Mouse (Mus musculus): ENCODE measurements around the gene Snx5. TPM values are rescaled to one million over a fixed set of nuclear protein-coding genes. Genes with fewer than 3 reads are reported as not detected.

Snx5 gene
- total and polyA plus RNA-seq, 3 experiments, result 21.4 to 185 (median 179) TPM

DNA sequence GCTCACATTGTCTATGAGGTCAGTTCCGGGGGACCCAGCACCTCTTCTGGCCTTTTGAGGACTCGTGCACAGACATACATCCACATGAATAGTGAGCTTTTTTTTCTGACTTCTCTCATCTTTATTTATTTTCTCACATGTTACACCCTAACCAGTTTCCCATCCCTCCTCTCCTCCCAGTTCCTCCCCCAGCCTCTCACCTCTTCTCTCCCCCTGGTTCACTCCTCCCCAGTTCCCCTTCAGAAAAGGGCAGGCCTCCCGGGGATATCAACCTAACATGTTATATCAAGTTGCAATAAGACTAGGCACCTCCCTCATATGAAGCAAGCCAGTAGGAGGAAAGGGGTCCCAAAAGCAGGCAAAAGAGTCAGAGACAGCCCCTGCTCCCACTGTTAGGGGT lies 9.9 kb upstream of the Snx5 start:
- no peak overlapping the region for H3K4me3 ChIP-seq (ENCODE audit: low read depth, low read length)
- ATAC-seq (ENCODE audit: extremely low read depth, insufficient number of reproducible peaks, low FRiP score, poor library complexity, severe bottlenecking) (no peak), DNase-seq (ENCODE audit: low spot score) (no peak)
- H3K9me3 ChIP-seq (replicated peaks), result no peaks in the 10 kb centered on the region
- TF ChIP-seq CTCF (IDR thresholded peaks at IDR 0.05; ENCODE audit: low read depth, low read length) (no peak), POLR2AphosphoS5 (IDR thresholded peaks at IDR 0.05; ENCODE audit: insufficient replicate concordance, low read depth, low read length) (no peak), TAL1 (conservative IDR thresholded peaks at IDR 0.05; ENCODE audit: low read depth, low read length) (no peak), GATA2 (IDR thresholded peaks at IDR 0.05; ENCODE audit: borderline replicate concordance, low read depth, low read length) (no peak), GATA1 (IDR thresholded peaks at IDR 0.05; ENCODE audit: borderline replicate concordance, low read length) (no peak)
- H3K27me3 ChIP-seq (ENCODE audit: insufficient read depth, low read length), result peaks cover 14% of the 10 kb centered on the region
- H3K36me3 ChIP-seq (replicated peaks), result peaks cover 46% of the 10 kb centered on the region
- H3K4me1 ChIP-seq (ENCODE audit: insufficient read depth, low read depth, low read length), result no peaks in the 10 kb centered on the region; the same call in 1 of the 2 replicates

DNA sequence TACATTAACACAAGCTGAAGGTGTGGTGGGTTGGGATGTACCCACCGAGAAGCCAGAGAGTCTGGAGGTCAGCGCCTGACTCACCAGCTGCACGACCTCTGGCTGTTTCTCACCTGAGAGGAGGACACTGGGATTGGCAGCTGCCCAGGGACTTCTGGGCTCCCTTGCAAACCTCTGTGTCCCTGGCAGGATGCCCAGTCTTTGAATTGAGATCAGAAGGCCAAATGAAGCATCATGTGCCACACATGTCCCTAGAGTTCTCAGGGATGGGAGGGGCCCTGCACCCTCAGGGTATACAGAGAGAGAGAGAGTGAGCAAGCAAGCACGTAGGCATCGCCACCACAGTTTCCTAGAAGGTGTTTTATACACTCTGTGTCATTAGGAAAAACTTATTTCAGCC lies 9.0 kb upstream of the Snx5 start:
- Histone ChIP-seq H3K9me3 (replicated peaks) (no peaks in the 10 kb centered on the region), H3K36me3 (replicated peaks) (peaks cover 53% of the 10 kb centered on the region), H3K4me3 (ENCODE audit: low read depth, low read length) (no peak overlapping the region), H3K27me3 (ENCODE audit: insufficient read depth, low read length) (peaks cover 9% of the 10 kb centered on the region), H3K4me1 (ENCODE audit: insufficient read depth, low read depth, low read length) (peaks cover 6% of the 10 kb centered on the region)
- TF ChIP-seq CTCF (IDR thresholded peaks at IDR 0.05; ENCODE audit: low read depth, low read length) (no peak), POLR2AphosphoS5 (IDR thresholded peaks at IDR 0.05; ENCODE audit: insufficient replicate concordance, low read depth, low read length) (no peak), GATA2 (IDR thresholded peaks at IDR 0.05; ENCODE audit: borderline replicate concordance, low read depth, low read length) (no peak), TAL1 (conservative IDR thresholded peaks at IDR 0.05; ENCODE audit: low read depth, low read length) (no peak), GATA1 (IDR thresholded peaks at IDR 0.05; ENCODE audit: borderline replicate concordance, low read length) (no peak)
- DNase-seq (ENCODE audit: low spot score) (no peak), ATAC-seq (ENCODE audit: extremely low read depth, insufficient number of reproducible peaks, low FRiP score, poor library complexity, severe bottlenecking) (no peak)

DNA sequence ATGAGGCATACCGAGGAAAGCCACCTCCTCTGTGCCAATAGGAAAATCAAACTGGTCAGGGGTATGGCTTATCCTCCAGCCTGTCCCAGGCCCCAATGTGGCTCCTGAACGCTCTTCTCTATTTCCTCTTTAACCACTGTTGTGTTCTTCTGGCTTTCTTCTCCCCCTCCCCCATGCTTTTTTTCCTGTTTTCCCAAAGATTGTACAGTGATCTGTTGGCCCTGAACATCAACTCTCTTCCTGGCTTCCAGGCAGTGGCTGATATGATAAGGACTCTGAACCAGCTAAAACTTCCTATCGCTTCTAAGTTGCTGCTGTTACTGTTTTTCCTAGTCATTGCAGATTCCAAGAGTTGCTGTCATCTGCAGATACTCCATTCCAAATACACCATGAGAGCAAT lies 6.2 kb upstream of the Snx5 start:
- TF ChIP-seq GATA1 (IDR thresholded peaks at IDR 0.05; ENCODE audit: borderline replicate concordance, low read length) (no peak), POLR2AphosphoS5 (IDR thresholded peaks at IDR 0.05; ENCODE audit: insufficient replicate concordance, low read depth, low read length) (no peak), CTCF (IDR thresholded peaks at IDR 0.05; ENCODE audit: low read depth, low read length) (no peak), TAL1 (conservative IDR thresholded peaks at IDR 0.05; ENCODE audit: low read depth, low read length) (no peak), GATA2 (IDR thresholded peaks at IDR 0.05; ENCODE audit: borderline replicate concordance, low read depth, low read length) (no peak)
- DNase-seq (ENCODE audit: low spot score) (no peak), ATAC-seq (ENCODE audit: extremely low read depth, insufficient number of reproducible peaks, low FRiP score, poor library complexity, severe bottlenecking) (no peak)
- H3K4me3 ChIP-seq (ENCODE audit: low read depth, low read length), result no peak overlapping the region
- no peaks in the 10 kb centered on the region for H3K9me3 ChIP-seq (replicated peaks)
- H3K4me1 ChIP-seq (ENCODE audit: insufficient read depth, low read depth, low read length), result peaks cover 27% of the 10 kb centered on the region
- H3K36me3 ChIP-seq (replicated peaks), result peaks cover 77% of the 10 kb centered on the region
- H3K27me3 ChIP-seq (ENCODE audit: insufficient read depth, low read length), result no peaks in the 10 kb centered on the region

DNA sequence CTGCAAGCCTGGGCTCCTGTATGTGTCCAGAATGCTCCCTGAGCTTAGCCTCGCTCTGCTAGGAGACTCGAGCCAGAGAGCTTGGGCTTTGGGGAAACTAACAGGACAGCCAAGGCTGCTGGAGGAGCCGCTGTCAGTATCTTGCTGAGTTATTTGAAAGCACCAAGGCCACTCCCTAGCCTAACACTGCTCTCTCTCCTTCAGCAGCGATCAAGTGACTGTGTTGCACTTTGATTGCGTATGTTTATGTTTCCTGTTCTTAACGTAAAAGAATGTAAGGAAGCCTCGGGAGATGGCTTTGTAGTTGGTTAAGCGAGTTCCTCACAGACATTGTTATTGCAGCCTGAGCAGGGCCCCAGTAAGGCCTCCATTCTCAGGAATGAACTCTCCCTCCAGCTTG lies 4.0 kb upstream of the Snx5 start:
- H3K27me3 ChIP-seq (ENCODE audit: insufficient read depth, low read length), result no peaks in the 10 kb centered on the region
- H3K9me3 ChIP-seq (replicated peaks), result no peaks in the 10 kb centered on the region
- peaks cover 31% of the 10 kb centered on the region for H3K4me1 ChIP-seq (ENCODE audit: insufficient read depth, low read depth, low read length)
- DNase-seq (ENCODE audit: low spot score), result no peak
- peaks cover 67% of the 10 kb centered on the region for H3K36me3 ChIP-seq (replicated peaks)
- no peak for ATAC-seq (ENCODE audit: extremely low read depth, insufficient number of reproducible peaks, low FRiP score, poor library complexity, severe bottlenecking)
- no peak overlapping the region; the same call in 1 of the 2 replicates for H3K4me3 ChIP-seq (ENCODE audit: low read depth, low read length)
- TF ChIP-seq CTCF (IDR thresholded peaks at IDR 0.05; ENCODE audit: low read depth, low read length), result no peak

DNA sequence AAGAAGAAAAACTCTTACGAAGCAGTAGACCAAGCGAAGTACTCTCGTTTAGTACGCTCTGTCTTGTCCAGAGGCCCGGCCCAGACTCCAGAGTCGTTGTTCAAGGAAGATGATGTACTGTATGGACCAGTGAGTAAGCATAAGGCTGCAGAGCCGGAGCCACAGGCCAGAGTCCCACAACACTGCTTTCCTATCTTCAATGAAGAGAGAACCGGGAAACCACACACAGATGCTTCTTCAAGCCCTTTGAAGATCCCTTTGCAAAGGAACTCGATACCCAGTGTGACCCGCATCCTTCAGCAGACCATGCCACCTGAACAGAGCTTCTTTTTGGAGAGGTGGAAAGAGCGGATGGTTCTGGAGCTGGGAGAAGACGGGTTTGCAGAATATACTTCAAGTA lies 1.4 kb upstream of the Snx5 start:
- Histone ChIP-seq H3K4me1 (ENCODE audit: insufficient read depth, low read depth, low read length) (peaks cover 40% of the 10 kb centered on the region), H3K27me3 (ENCODE audit: insufficient read depth, low read length) (no peaks in the 10 kb centered on the region), H3K4me3 (ENCODE audit: low read depth, low read length) (peak overlapping the region; percentile 46; the same call in 1 of the 2 replicates), H3K36me3 (replicated peaks) (peaks cover 50% of the 10 kb centered on the region), H3K9me3 (replicated peaks) (no peaks in the 10 kb centered on the region)
- DNase-seq (ENCODE audit: low spot score) (no peak), ATAC-seq (ENCODE audit: extremely low read depth, insufficient number of reproducible peaks, low FRiP score, poor library complexity, severe bottlenecking) (no peak)
- no peak for TF ChIP-seq POLR2AphosphoS5 (IDR thresholded peaks at IDR 0.05; ENCODE audit: insufficient replicate concordance, low read depth, low read length)

DNA sequence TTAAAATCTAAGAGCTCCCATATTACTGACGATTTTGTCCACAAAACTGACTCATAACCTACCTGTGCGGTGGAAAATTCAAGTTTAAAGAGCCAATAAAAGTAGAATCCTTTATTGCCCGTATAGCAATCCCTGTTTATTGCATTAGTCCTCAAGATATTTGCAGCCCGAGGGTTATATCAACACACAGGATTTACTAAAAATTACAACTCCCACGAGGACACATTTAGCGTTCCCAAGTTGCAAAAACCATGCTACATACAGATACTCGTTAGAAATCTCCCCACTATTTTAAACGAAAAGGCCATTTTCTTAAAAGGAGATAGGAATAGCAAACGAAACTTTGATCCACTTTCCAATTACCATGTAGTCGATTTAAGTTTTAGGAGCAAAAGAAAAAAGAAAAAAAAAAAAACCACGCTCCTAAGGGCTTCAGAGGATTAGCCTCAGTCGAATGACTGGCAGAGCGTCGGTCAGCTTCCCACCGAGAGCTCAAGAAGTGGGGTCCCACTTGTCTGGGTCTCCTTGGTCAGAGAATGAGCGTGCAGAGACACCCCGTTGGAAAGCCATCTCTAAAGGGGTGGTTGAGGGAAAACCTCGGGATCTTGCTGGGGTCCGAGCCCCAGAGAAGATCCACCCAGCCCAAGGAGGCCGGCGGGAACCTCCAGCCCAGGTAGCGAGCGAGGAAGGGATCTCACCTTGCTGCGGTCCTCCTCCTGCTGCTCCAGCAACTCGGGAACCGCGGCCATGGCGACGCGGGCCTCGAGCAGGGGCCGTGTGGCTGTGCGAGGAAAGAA lies 829 bp downstream of the Snx5 start:
- peaks cover 53% of the 10 kb centered on the region for H3K4me1 ChIP-seq (ENCODE audit: insufficient read depth, low read depth, low read length)
- H3K36me3 ChIP-seq (replicated peaks), result peaks cover 48% of the 10 kb centered on the region

More for the DNA sequence above, 829 bp downstream of the Snx5 start:
- Histone ChIP-seq H3K4me3 (ENCODE audit: low read depth, low read length) (peak overlapping the region; percentile 92), H3K27me3 (ENCODE audit: insufficient read depth, low read length) (no peaks in the 10 kb centered on the region), H3K9me3 (replicated peaks) (no peaks in the 10 kb centered on the region)
- DNase-seq (ENCODE audit: low spot score), result no peak
- no peak for ATAC-seq (ENCODE audit: extremely low read depth, insufficient number of reproducible peaks, low FRiP score, poor library complexity, severe bottlenecking)
- TF ChIP-seq CTCF (IDR thresholded peaks at IDR 0.05; ENCODE audit: low read depth, low read length) (no peak), POLR2AphosphoS5 (IDR thresholded peaks at IDR 0.05; ENCODE audit: insufficient replicate concordance, low read depth, low read length) (no peak), GATA1 (IDR thresholded peaks at IDR 0.05; ENCODE audit: borderline replicate concordance, low read length) (no peak), GATA2 (IDR thresholded peaks at IDR 0.05; ENCODE audit: borderline replicate concordance, low read depth, low read length) (no peak), TAL1 (conservative IDR thresholded peaks at IDR 0.05; ENCODE audit: low read depth, low read length) (no peak)
